Mouse (Mus musculus) limb, embryonic 12.5 days (tissue): ENCODE data around the gene Slc25a13. TPM values are rescaled to one million over a fixed set of nuclear protein-coding genes. Genes with fewer than 3 reads are reported as not detected.
A peak's percentile ranks its signal among the peaks of the same experiment; 100 is the strongest.

Experiments used
- ATAC-seq: fragments of 200-750 bp; cut with Nextera tagmentation; 2 replicates; pipeline ENCODE4 v1.8.0; 2017; ENCODE audit warnings: low read depth, moderate TSS enrichment; ENCODE audit not compliant: insufficient number of reproducible peaks, insufficient read depth, low FRiP score, low TSS enrichment
- H3K27ac ChIP-seq: fragments of 300-500 bp; sonication (generic); 2 replicates; pipeline ENCODE4 v1.5.1; 2016; ENCODE audit warnings: mild to moderate bottlenecking, moderate library complexity
- H3K27me3 ChIP-seq: fragments of 300-500 bp; sonication (generic); 2 replicates; pipeline ENCODE4 v1.6.1; 2016; ENCODE audit warnings: mild to moderate bottlenecking, moderate library complexity
- H3K36me3 ChIP-seq: fragments of 300-500 bp; sonication (generic); 2 replicates; pipeline ENCODE4 v1.6.1; 2016; ENCODE audit warnings: mild to moderate bottlenecking, moderate library complexity
- H3K4me1 ChIP-seq: fragments of 300-500 bp; sonication (generic); replicated peaks from 2 replicates; pipeline ENCODE4 v1.6.1; 2016
- H3K4me2 ChIP-seq: fragments of 300-500 bp; sonication (generic); 2 replicates; pipeline ENCODE4 v1.6.1; 2016; ENCODE audit warnings: mild to moderate bottlenecking, moderate library complexity
- H3K4me3 ChIP-seq: fragments of 300-500 bp; sonication (generic); replicated peaks from 2 replicates; pipeline ENCODE4 v1.5.1; 2016; ENCODE audit warnings: mild to moderate bottlenecking
- H3K9ac ChIP-seq: fragments of 300-500 bp; sonication (generic); replicated peaks from 2 replicates; pipeline ENCODE4 v1.6.1; 2016; ENCODE audit warnings: mild to moderate bottlenecking, moderate library complexity
- H3K9me3 ChIP-seq: fragments of 300-500 bp; sonication (generic); 2 replicates; pipeline ENCODE4 v1.6.1; 2016; ENCODE audit warnings: mild to moderate bottlenecking, moderate library complexity
- WGBS: fragments of 180-500 bp; shearing (Covaris S2); methylation state at CpG from one replicate; pipeline ENCODE4 v1.1.7; 2016; 5-methylcytosine and 5-hydroxymethylcytosine counted together
- polyA plus RNA-seq: library from polyadenylated mRNA; unstranded; fragments of >200 nt; fragmentation: Nextera tagmentation; extraction: Ambion mirVana; gene quantifications from 2 replicates; pipeline ENCODE4 v1.2.1, GENCODE M21; 2016

The Slc25a13 gene
- polyA plus RNA-seq, 1 experiment from 2014 or later = 42.3 TPM

DNA sequence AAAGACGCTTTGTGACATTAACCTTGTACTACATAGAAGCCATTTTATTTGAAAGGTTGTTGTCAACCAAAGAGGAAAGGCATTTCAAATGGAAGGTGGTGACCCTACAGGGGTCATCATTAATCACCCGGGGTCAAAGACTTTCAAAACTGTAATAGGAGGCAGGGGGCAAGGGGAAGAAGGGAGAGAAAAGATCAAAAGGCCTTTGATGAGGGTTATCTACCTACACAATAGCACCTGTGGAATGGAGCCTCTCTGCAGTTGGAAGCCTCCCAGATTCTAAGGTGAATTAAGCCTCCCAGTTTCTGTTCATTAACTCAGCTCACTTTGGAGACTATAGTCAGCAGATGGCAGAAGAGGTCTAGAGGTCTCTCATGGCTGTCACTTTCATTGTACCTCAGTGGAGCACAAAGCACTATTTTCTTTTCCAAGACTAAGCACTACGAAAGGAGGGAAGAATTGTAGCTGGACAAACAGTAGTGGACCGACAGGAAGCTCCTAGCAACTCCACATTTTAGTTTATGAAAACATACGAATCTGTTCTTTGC lies 109.5 kb downstream of the Slc25a13 start:
- no peaks in the 10 kb centered on the region for H3K27me3 ChIP-seq
- ATAC-seq = no peak
- peaks cover 37% of the 10 kb centered on the region for H3K36me3 ChIP-seq
- no peak overlapping the region for H3K9ac ChIP-seq
- H3K4me2 ChIP-seq = no peak overlapping the region
- 67% methylated on average over 5 of the region's 5 CpGs for WGBS
- peaks cover 22% of the 10 kb centered on the region for H3K4me1 ChIP-seq
- no peak overlapping the region for H3K27ac ChIP-seq
- no peaks in the 10 kb centered on the region for H3K9me3 ChIP-seq
- no peak overlapping the region for H3K4me3 ChIP-seq

DNA sequence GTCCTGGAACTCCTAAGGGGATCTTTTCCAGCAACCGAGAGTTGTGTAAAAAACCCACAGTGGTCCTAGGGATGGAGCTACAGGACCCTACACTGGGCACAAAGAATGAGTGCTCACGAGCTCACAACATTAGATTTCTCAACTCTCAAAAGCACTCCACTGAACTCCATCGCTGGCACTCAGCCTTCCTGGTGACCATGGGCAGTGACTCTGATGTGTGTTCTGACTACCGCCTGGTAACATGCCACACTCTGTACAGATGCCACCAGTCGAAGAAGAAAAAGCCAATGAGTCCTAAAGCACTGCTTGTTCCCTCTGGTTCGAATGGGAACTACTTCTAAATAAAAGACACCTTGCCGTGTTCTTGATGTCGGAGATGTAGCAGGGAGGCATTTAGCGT lies 111.4 kb downstream of the Slc25a13 start:
- Histone ChIP-seq H3K9me3 (no peaks in the 10 kb centered on the region), H3K9ac (no peak overlapping the region), H3K4me3 (no peak overlapping the region), H3K4me2 (no peak overlapping the region), H3K4me1 (peaks cover 35% of the 10 kb centered on the region), H3K36me3 (peaks cover 32% of the 10 kb centered on the region), H3K27me3 (no peaks in the 10 kb centered on the region), H3K27ac (no peak overlapping the region)
- ATAC-seq = no peak
- 87% methylated on average over 9 of the region's 9 CpGs for WGBS

- Histone ChIP-seq H3K27me3 (no peaks in the 10 kb centered on the region; the same call in 1 of the 2 replicates), H3K4me3 (no peak overlapping the region), H3K27ac (no peak overlapping the region), H3K4me1 (peaks cover 38% of the 10 kb centered on the region), H3K9me3 (no peaks in the 10 kb centered on the region), H3K9ac (no peak overlapping the region), H3K4me2 (no peak overlapping the region), H3K36me3 (peaks cover 25% of the 10 kb centered on the region)
- 30% methylated on average over 2 of the region's 2 CpGs for WGBS
- no peak for ATAC-seq
Measured at GRCm38 (mm10) chr6:6103469-6103868, 113.5 kb downstream of the Slc25a13 start.

DNA sequence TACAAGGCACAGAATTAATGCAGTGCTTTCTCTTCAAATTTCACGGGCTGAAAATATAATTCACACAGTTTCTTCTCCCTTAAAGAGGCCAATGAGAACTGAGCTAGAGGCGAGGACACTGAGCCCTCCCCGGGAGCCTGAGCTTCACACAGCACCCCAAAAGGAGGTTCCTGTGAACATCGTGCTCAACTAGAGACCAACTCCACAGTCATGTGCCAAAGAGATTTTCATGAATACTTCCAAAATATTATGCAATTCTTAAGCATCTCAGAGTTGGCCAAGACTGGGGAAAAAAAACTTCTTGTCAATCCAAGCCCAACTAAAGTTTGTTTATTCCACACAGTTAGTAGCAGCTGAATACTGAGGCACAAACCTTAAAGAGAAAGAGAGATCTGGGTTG lies 115.4 kb downstream of the Slc25a13 start:
- H3K9ac ChIP-seq = no peak overlapping the region
- ATAC-seq = no peak; the same call in 1 of the 2 replicates
- 37% methylated on average over 4 of the region's 4 CpGs for WGBS
- H3K4me1 ChIP-seq = peaks cover 45% of the 10 kb centered on the region
- H3K27ac ChIP-seq = peak overlapping the region; percentile 56; the same call in 1 of the 2 replicates
- peaks cover 7% of the 10 kb centered on the region; the same call in 1 of the 2 replicates for H3K36me3 ChIP-seq
- no peaks in the 10 kb centered on the region for H3K9me3 ChIP-seq
- no peak overlapping the region for H3K4me3 ChIP-seq
- no peak overlapping the region for H3K4me2 ChIP-seq
- no peaks in the 10 kb centered on the region; the same call in 1 of the 2 replicates for H3K27me3 ChIP-seq

DNA sequence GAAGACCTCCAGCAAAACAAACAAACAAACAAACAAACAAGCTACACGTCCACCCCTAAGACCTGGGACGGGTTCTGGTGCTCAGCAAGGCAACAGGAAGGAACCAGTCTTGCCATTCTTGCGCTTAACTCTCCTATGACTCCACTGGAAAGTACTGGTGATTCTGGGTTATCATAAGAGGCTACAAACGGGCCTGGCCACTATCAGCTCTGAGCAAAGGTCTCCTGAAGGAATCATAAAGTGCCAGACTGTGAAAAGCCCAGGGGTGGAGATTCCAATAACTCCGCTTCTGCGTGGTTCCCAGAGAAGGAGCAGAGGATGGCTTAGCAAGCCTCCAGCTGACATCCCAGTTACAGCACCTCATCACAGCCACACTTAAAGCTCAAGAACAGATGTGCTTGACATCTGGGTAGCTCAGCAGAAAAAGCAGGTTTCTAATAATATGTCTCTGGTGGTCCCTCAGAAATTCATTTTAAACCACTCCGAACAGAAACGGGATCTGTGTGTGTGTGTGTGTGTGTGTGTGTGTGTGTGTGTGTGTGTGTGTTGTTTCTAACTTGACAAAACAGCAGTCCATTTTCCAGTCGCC lies 116.0 kb downstream of the Slc25a13 start:
- no peak overlapping the region for H3K4me3 ChIP-seq
- H3K27ac ChIP-seq = peak overlapping the region; percentile 56
- ATAC-seq = peak; percentile 66
- peaks cover 11% of the 10 kb centered on the region; the same call in 1 of the 2 replicates for H3K36me3 ChIP-seq
- no peak overlapping the region for H3K4me2 ChIP-seq
- no peak overlapping the region for H3K9ac ChIP-seq
- 34% methylated on average over 9 of the region's 9 CpGs for WGBS
- peaks cover 45% of the 10 kb centered on the region for H3K4me1 ChIP-seq
- H3K27me3 ChIP-seq = no peaks in the 10 kb centered on the region; the same call in 1 of the 2 replicates
- H3K9me3 ChIP-seq = no peaks in the 10 kb centered on the region

GRCm38 (mm10) chr6:6093978-6094377 lies 123.0 kb downstream of the Slc25a13 start:
- no peaks in the 10 kb centered on the region; the same call in 1 of the 2 replicates for H3K27me3 ChIP-seq
- H3K9ac ChIP-seq = no peak overlapping the region
- H3K4me3 ChIP-seq = no peak overlapping the region
- no peak overlapping the region for H3K4me2 ChIP-seq
- no peaks in the 10 kb centered on the region for H3K9me3 ChIP-seq
- peaks cover 28% of the 10 kb centered on the region; the same call in 1 of the 2 replicates for H3K36me3 ChIP-seq
- 0 out of 2 replicates have a peak, but pooled peaks cover 7% of the 10 kb centered on the region for H3K4me1 ChIP-seq
- WGBS = 87% methylated on average over 3 of the region's 3 CpGs
- no peak for ATAC-seq
- no peak overlapping the region for H3K27ac ChIP-seq

- no peak overlapping the region for H3K9ac ChIP-seq
- 74% methylated on average over 3 of the region's 3 CpGs for whole genome bisulfite sequencing
- H3K36me3 ChIP-seq = peaks cover 28% of the 10 kb centered on the region; the same call in 1 of the 2 replicates
- H3K27me3 ChIP-seq = no peaks in the 10 kb centered on the region
- no peak for ATAC-seq
- H3K27ac ChIP-seq = no peak overlapping the region
- H3K4me3 ChIP-seq = no peak overlapping the region
- H3K4me1 ChIP-seq = 0 out of 2 replicates have a peak, but pooled peaks cover 7% of the 10 kb centered on the region
- no peaks in the 10 kb centered on the region for H3K9me3 ChIP-seq
- no peak overlapping the region for H3K4me2 ChIP-seq
Measured at GRCm38 (mm10) chr6:6093522-6093921, 123.5 kb downstream of the Slc25a13 start.

- Histone ChIP-seq H3K27me3 (no peaks in the 10 kb centered on the region), H3K4me1 (0 out of 2 replicates have a peak, but pooled peaks cover 7% of the 10 kb centered on the region), H3K36me3 (peaks cover 30% of the 10 kb centered on the region; the same call in 1 of the 2 replicates), H3K4me2 (no peak overlapping the region), H3K27ac (no peak overlapping the region), H3K9me3 (no peaks in the 10 kb centered on the region), H3K9ac (no peak overlapping the region), H3K4me3 (no peak overlapping the region)
- no peak for ATAC-seq
- WGBS = 66% methylated on average over 10 of the region's 10 CpGs
Measured at GRCm38 (mm10) chr6:6092497-6092896, 124.5 kb downstream of the Slc25a13 start.

DNA sequence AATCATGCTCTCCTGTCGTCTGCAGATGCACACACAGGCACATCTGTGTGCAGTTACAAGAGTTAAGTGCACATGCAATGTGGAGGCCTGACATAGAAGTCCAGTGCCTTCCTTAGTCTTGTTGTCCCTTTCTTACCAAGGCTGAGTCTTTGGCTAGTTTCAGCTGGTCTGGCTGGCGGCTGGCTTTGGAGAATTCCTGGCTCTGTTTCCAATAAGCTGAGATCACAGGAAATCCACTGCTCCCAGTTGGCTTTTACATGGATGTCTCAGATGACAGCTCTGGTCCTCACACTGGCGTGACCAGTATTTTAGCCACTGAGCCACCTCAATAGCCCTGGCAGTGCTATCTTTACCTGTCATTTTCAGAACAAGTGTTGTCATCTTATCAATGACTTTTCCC lies 126.0 kb downstream of the Slc25a13 start:
- no peak for ATAC-seq
- no peaks in the 10 kb centered on the region for H3K9me3 ChIP-seq
- H3K4me1 ChIP-seq = no peaks in the 10 kb centered on the region
- H3K27ac ChIP-seq = no peak overlapping the region
- H3K4me2 ChIP-seq = no peak overlapping the region
- H3K36me3 ChIP-seq = peaks cover 31% of the 10 kb centered on the region; the same call in 1 of the 2 replicates
- H3K9ac ChIP-seq = no peak overlapping the region
- H3K27me3 ChIP-seq = no peaks in the 10 kb centered on the region
- 59% methylated on average over 3 of the region's 3 CpGs for WGBS
- H3K4me3 ChIP-seq = no peak overlapping the region

- 91% methylated on average over 4 of the region's 4 CpGs for WGBS
- no peak for ATAC-seq
- peaks cover 27% of the 10 kb centered on the region; the same call in 1 of the 2 replicates for H3K36me3 ChIP-seq
- H3K27me3 ChIP-seq = no peaks in the 10 kb centered on the region
- H3K4me1 ChIP-seq = no peaks in the 10 kb centered on the region
- H3K4me3 ChIP-seq = no peak overlapping the region
- no peak overlapping the region for H3K4me2 ChIP-seq
- no peaks in the 10 kb centered on the region for H3K9me3 ChIP-seq
- H3K9ac ChIP-seq = no peak overlapping the region
- no peak overlapping the region for H3K27ac ChIP-seq
Measured at GRCm38 (mm10) chr6:6088151-6088550, 128.8 kb downstream of the Slc25a13 start.

DNA sequence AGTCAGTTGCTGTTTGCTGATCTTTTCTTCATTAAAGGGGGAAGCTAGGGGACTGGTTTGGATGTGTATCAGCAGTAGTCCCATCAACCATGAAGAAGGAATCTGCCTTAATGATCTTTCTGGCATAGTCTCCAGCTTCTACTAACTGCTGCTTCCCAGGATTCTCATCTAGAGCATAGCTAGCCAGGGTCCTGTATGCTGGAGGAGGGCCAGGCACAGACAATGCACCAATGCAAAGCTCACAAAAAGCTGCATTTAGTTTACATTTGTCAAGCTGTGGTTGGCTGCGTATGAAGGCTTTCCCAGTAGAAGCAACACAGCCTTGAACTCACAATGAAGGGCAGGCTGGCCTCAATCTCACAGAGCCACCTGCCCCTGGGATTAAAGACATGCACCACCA lies 136.5 kb downstream of the Slc25a13 start:
- no peaks in the 10 kb centered on the region for H3K27me3 ChIP-seq
- 84% methylated on average over 1 of the region's 1 CpGs for WGBS
- ATAC-seq = no peak
- peaks cover 23% of the 10 kb centered on the region; the same call in 1 of the 2 replicates for H3K36me3 ChIP-seq
- H3K4me1 ChIP-seq = no peaks in the 10 kb centered on the region
- no peaks in the 10 kb centered on the region for H3K9me3 ChIP-seq
- no peak overlapping the region for H3K4me2 ChIP-seq
- no peak overlapping the region for H3K27ac ChIP-seq
- no peak overlapping the region for H3K9ac ChIP-seq
- H3K4me3 ChIP-seq = no peak overlapping the region
